Mouse (Mus musculus): ENCODE results near the gene Snx30.

- no peak for TF ChIP-seq CTCF (IDR thresholded peaks at IDR 0.05; ENCODE audit: low read depth, low read length)
- TF ChIP-seq POLR2A (IDR thresholded peaks at IDR 0.05; ENCODE audit: extremely low read depth, insufficient read depth, low read length) = no peak
Measured at GRCm38 (mm10) chr4:59894977-59895575, 89.4 kb downstream of the Snx30 start.

All from liver, adult 2 months (tissue).